Mouse (Mus musculus): Measurements from ENCODE around the gene Tcfl5.
A peak's percentile ranks its signal among the peaks of the same experiment; 100 is the strongest.

The Tcfl5 gene

DNA sequence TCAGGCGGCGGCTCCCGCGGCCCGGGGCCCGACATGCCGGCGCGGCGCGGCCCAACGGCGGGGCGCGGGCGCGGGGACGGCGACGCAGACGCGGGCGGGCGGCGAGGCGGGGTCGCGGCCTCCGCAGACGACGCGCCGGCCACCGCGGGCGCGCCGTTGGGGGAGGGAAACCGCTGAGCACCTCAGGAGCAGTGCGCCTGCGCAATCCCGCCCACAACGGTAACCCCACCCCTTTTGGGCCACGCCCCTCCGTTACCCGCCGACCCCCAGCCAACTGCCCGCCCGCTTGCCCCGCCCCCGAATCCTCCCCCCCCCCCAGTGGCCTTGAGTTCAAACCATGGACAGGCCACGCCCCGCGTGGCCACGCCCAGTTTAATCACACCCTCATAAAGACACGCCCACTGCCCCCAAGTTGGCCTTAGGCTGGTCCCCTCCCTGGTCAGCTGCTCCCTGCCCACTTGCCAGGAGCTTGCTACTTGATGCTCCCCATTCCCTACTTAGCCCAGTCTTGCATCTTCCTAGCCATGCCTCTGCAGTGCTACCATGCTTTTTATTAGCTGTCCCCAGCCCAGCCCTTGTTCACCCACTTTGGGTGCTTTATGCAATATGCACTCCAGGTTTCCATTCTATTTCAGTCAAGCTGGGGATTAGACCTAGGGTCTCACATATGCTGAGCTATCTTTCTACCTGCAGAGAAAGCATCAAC is at the start of gene Tcfl5:
TSS of gene Tcfl5 (minus strand) at position 154 of the 706 bp plus-strand sequence.
- DNase-seq: peak; percentile 70

DNA sequence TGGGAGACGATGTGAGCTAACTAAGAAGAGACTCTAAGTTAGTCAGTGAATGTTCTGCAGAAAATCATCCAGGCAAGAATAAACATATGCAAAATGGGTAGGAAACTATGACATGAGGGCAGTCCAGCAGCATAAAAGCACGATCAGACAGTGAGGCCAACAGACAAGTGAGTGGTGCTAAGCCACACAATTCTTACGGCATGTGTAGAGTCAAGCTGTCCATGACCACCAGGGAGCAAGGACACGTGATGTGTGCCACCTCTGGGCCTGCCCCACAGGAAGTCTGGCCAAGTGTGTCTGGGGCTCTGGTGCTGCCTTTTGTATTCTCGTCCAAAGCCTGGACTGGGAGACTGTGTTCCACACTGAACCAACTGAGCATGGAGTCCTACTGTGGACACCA is 47.3 kb upstream of the Tcfl5 start:
- DNase-seq: peak; percentile 90

DNA sequence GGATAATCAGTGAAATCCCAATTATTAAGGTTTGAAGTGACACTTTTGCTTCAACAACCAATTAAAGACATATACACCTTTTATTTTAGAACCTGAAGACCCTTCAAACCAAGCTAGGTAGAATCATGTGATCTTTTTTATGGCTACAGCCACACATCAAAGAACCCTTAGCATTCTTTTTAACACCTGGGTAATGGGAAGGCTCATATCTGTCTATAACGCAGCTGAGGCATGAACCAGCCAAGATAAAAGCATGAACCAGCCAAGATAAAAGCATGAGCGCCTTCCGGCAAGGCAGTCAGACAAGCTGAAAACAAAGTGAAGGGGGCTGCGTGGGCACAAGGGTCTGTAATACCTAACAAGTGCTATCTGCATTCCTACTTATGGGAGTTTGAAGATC is 41.5 kb upstream of the Tcfl5 start:
- peak; percentile 71 for DNase-seq

DNA sequence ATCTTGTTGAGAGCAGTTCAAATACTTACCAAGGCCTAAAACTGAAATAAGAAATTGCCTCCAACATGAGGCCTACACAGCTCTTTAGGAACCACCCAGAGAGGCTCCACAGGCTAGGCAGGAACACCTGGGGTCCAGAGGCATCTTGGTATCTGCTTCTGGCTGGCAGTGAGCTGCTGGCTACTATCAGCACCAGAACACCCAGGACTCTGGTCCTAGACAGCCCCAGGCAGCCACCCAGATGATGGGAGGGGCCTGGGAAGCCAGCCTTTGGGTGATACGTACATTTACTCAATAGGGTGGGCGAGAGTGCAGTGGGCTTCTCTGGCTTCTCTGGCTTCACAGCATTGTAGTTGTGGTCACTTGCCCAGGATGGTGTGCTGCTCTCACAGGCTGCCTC is 41.0 kb upstream of the Tcfl5 start:
- peak; percentile 79 for DNase-seq

DNA sequence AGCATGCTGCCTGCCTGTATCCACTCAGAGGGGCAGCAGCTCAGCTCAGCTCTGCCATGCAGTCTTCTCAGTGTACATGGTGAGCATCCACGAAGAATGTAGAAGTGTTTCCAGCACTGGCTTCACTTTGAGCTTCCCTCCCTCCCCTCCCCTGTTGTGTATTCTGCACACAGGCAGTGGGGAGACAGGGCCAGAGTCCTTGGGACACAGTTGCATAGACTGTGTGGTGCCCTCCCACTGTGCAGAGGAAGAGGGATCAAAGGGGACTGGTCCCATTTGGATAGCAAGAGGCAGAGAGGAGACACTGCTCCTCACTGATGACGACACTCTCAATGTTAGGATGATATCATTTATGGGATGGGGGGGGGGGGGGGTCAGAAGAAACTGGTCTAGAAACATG is 38.7 kb upstream of the Tcfl5 start:
- DNase-seq: peak; percentile 74

- peak; percentile 95 for DNase-seq
Observed at GRCm38 (mm10) chr2:180678609-180679140, 36.2 kb upstream of the Tcfl5 start.

DNA sequence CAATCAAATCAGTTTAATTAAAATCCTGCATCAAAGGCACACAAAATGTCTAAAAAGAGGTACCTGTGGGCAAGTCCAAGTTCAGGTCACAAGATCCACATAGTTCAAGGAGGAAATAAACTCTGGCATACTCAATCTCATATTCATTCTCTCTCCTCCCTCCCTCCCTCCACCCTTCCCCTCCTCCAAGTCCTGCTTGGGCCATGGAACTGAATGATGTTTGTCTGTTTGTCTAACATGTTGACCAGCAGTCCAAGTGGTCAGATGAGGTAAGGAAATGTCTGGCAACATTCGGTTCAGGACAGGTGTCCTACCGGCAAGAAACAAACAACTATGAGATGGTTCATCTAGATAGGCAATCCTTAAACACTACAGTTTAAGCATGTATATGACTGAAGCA is 34.2 kb upstream of the Tcfl5 start:
- DNase-seq: peak; percentile 74

GRCm38 (mm10) chr2:180662008-180662407 is 19.5 kb upstream of the Tcfl5 start:
- peak; percentile 84 for DNase-seq

DNA sequence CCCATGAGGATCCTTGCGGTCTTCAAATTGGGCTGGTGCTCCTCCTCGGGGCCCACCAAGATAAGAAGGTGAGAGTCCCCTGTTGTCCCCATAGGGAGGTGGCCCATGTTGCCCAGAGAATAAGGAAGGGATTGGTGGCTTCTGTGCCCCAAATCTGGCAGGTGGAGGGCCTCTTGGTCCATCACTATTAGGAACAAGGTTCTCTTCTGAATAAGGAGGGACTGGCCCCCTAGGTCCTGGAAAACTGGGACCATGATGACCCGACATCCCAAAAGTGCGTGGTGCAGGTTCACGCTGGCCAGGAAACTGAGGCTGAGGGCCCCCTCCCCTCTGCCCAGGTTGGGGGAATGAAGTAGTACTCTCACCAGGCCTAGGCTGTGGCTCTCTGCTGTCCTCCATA is 18.0 kb upstream of the Tcfl5 start:
- DNase-seq: peak; percentile 90

GRCm38 (mm10) chr2:180659353-180660150 is 17.0 kb upstream of the Tcfl5 start:
- DNase-seq: peak; percentile 90

GRCm38 (mm10) chr2:180658381-180658780 is 15.9 kb upstream of the Tcfl5 start:
- DNase-seq: peak; percentile 66

DNA sequence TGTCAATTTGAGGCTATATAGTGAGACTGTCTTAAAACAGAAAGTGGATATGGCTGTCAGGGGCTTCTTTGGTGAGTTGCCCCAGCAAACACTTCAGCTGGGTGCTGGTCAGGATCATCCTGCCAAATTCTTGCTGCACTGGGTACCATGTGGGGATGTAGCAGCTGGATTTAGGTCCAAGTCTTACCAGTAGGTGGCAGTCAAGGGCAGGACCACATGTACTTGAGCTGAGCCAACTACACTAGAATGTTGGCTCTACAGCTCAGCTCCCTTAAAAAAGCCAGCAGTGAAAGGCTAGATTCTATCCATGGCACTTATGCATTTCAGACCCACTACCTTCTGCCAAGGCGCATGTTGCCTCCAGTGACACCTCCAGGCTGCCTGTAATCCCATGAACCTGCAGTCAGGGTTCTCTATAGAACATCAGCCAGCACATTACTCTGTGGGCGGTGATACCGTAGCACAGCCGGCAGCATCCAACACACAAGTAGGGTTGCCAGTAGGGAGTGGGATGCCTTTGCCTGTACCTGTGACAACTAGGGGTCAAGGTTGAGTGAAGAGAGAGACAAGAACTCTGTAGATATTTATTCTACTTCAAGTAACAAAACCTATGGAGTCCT is 15.0 kb upstream of the Tcfl5 start:
- peak; percentile 96 for DNase-seq

GRCm38 (mm10) chr2:180655150-180655549 is 12.6 kb upstream of the Tcfl5 start:
- peak; percentile 44 for DNase-seq

GRCm38 (mm10) chr2:180654666-180655065 is 12.2 kb upstream of the Tcfl5 start:
- DNase-seq: peak; percentile 64

DNA sequence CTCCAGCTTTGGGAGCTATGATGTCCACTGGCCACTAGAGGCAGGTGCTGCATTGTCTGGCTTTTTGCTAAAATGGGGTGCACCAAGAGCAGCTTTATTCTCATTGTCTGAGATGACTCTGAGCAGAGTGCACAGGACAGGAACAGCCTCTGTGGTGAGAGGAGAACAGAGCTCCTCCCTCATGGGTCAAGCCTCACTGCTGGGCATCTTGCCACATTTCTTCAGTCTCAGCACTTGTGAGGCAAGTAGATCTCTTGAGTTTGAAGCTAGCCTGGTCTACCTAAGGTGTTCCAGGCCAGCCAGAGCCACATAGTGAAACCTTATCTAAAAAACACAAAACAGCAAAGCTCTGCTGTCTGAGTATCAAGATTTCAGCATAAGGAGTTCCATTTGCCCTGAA is 4.3 kb upstream of the Tcfl5 start:
- DNase-seq: peak; percentile 64

DNA sequence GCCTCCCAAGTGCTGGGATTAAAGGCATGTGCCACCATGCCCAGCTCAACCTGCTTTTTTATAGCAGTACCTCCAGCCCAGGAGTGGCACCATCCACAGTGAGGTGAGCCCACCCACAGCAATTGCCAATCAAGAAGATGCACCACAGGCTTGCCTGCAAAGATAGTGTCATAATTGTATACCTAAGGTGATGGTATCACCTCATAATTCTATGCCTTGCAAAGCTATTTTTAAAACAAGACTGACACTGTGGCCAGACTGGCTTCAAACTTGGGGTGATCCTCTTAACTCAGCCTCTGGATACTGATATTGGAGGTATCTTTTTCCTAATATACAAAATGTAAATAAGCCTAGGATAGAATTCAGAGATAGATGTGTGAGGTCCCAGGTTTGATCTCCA is 1.1 kb upstream of the Tcfl5 start:
- DNase-seq: peak; percentile 79

DNA sequence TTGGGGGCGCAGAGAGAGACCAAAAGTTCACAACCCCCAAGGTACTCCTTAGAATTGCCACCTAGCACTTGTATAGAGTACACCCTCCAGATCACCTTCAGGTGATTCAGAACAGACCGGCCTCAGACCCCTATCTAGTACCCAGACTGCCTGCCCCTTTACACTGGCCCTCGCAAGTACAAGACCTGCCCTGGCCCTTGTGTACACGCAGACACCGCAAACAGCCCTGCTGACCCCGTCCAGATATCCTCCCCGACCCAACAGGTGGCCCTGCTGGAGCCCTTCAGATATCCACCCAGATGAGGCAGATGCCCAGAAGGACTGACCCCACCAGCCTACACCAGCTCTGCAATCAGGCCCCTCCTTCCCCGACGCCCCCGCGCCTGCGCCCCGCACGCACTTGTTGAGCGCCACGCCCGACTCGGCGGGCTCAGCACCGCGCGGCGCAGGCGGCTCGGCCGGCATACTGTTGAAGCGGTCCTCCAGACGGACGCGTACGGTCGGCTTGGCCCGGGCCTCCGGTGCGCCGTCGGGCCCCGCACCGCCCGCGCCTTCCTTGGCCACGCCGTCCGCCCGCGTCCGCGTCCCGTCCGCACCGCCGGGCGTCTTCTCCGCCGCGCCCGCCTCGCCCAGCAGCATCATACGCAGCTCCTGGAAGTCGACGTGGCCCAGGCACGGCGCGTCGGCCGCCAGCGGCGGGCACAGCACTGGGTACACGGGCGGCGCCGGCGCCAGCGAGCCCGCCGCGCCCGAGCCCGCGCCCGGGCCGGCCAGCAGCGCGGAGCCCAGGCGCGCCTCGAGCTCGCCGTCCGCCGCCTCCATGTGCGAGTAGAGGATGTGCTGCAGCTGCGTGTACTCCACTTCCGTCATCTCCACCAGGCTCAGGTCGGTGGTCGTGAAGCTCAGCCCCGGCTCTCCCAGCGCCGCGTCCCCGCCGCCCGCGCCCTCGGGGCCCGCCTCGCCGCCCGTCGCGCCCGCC is 643 bp downstream of the Tcfl5 start:
- peak; percentile 84 for DNase-seq

- DNase-seq: no peak
Observed at GRCm38 (mm10) chr2:180611882-180612281, 30.6 kb downstream of the Tcfl5 start.

- DNase-seq: no peak
Observed at GRCm38 (mm10) chr2:180610283-180610682, 32.2 kb downstream of the Tcfl5 start.

DNA sequence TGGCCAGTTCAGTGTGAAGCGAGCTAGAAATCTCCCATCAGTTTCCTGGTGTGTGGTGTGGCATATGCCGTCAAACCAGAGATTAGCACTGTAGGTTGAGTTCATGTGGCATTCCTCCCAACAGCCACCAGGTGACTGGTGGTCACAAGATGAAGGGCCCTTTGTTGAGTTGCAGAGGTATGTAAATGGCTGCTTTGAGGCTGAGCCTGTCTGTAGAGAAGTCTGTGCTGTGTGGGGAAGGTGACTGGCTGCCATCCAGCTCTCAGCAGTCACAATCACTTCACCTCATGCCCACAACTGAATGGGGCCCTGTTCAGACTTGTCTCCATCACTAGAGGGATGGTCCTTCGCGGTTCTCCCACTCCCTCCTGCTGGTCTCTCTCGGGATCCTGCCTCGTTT is 37.7 kb downstream of the Tcfl5 start:
- DNase-seq: no peak

DNA sequence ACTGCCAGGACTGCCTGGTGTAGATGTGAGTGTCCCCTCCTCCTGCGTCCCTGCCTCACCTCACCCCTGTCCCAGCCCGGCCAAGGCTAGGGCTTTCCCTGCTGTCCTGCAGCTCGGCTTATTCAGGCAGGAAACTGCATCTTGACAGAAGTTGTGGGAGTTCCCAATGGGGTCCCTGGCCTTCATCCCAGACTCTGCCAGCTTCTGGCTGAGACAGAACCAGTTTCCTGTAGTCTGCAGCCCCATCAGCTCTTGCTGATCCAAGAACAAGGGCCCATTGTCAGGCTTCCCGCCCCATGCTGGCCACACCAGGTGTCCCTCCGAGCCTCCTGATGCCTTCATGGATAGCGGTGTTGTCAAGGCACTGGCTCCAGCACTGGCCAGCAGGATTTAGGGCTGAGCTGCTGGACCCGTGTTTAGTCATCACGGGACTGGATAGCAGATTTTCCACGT is 41.9 kb downstream of the Tcfl5 start:
- no peak for DNase-seq

GRCm38 (mm10) chr2:180598157-180598705 is 44.3 kb downstream of the Tcfl5 start:
- DNase-seq: no peak

Data from heart, adult 11 months (tissue).